Mouse (Mus musculus): Measurements from ENCODE around the gene Rhox2b. TPM values are rescaled to one million over a fixed set of nuclear protein-coding genes. Genes with fewer than 3 reads are reported as not detected.
"Not testable (repeated sequence)": the region's sequence is repeated elsewhere in the genome, so short reads cannot be mapped to it uniquely, and the experiment has no call there.

Rhox2b gene
- not detected for total RNA-seq (2021)
- long read RNA-seq, experiment 1 = 0 reads
- long read RNA-seq, experiment 2 = 0 reads

- DNase-seq = not testable (repeated sequence)
Measured at GRCm38 (mm10) chrX:37411767-37412166, at the start of gene Rhox2b. Rhox2b (plus strand) TSS chrX:37412067.

- not testable (repeated sequence) for DNase-seq
Measured at GRCm38 (mm10) chrX:37379728-37380127, 32.1 kb upstream of the Rhox2b start, which contains the start of gene Rhox3a2. Rhox3a2 (plus strand) TSS chrX:37380028.

GRCm38 (mm10) chrX:37390548-37390947, 21.3 kb upstream of the Rhox2b start, which contains the start of gene Rhox4a2:
Rhox4a2 (plus strand) TSS chrX:37390848.
- DNase-seq = not testable (repeated sequence)

GRCm38 (mm10) chrX:37432194-37432593, 20.3 kb downstream of the Rhox2b start, which contains the start of gene Rhox4b:
Rhox4b (plus strand) TSS chrX:37432494.
- DNase-seq = not testable (repeated sequence)

- not testable (repeated sequence) for DNase-seq
Measured at GRCm38 (mm10) chrX:37453380-37453779, 41.5 kb downstream of the Rhox2b start, which contains the start of gene Rhox2c. Rhox2c (plus strand) TSS chrX:37453680.

GRCm38 (mm10) chrX:37458285-37458684, 46.4 kb downstream of the Rhox2b start, which contains the start of gene Rhox3c:
Rhox3c (plus strand) TSS chrX:37458585.
- not testable (repeated sequence) for DNase-seq

Other genes starting within 250 kb of the Rhox2b start
- gene Akap14, start 243.2 kb upstream of the Rhox2b start, total RNA-seq (2021) = not detected
- gene Ndufa1, start 220.9 kb upstream of the Rhox2b start, total RNA-seq (2021) = 100 to 1,000 TPM; 458 to 480 TPM
- 1 to 10 TPM; 4.2 to 4.8 TPM for gene Rnf113a1, start 220.8 kb upstream of the Rhox2b start, total RNA-seq (2021)
- not detected for gene Gm9, start 201.0 kb upstream of the Rhox2b start, total RNA-seq (2021)
- not detected for gene Rhox1, start 189.8 kb upstream of the Rhox2b start, total RNA-seq (2021)
- gene Rhox2a, start 167.1 kb upstream of the Rhox2b start, total RNA-seq (2021) = not detected
- not detected for gene Rhox3a, start 162.1 kb upstream of the Rhox2b start, total RNA-seq (2021)
- not detected for gene Rhox4a, start 146.7 kb upstream of the Rhox2b start, total RNA-seq (2021)
- not detected for gene Rhox3a2, start 32.0 kb upstream of the Rhox2b start, total RNA-seq (2021)
- not detected for gene Rhox4a2, start 21.2 kb upstream of the Rhox2b start, total RNA-seq (2021)
- gene Rhox4b, start 20.4 kb downstream of the Rhox2b start, total RNA-seq (2021) = not detected
- not detected for gene Rhox2c, start 41.6 kb downstream of the Rhox2b start, total RNA-seq (2021)
- not detected for gene Rhox3c, start 46.5 kb downstream of the Rhox2b start, total RNA-seq (2021)
- gene Rhox4c, start 68.3 kb downstream of the Rhox2b start, total RNA-seq (2021) = not detected
- not detected for gene Rhox2d, start 81.4 kb downstream of the Rhox2b start, total RNA-seq (2021)
- gene Rhox4d, start 102.3 kb downstream of the Rhox2b start, total RNA-seq (2021) = not detected
- not detected for gene Rhox2e, start 118.4 kb downstream of the Rhox2b start, total RNA-seq (2021)
- gene Rhox3e, start 130.0 kb downstream of the Rhox2b start, total RNA-seq (2021) = not detected
- gene Rhox4e, start 145.3 kb downstream of the Rhox2b start, total RNA-seq (2021) = not detected
- gene Rhox2f, start 159.3 kb downstream of the Rhox2b start, total RNA-seq (2021) = not detected
- not detected for gene Rhox3f, start 168.9 kb downstream of the Rhox2b start, total RNA-seq (2021)
- not detected for gene Rhox4f, start 195.6 kb downstream of the Rhox2b start, total RNA-seq (2021)
- gene Rhox3g, start 216.5 kb downstream of the Rhox2b start, total RNA-seq (2021) = not detected
- not detected for gene Rhox2g, start 231.4 kb downstream of the Rhox2b start, total RNA-seq (2021)
- not detected for gene Rhox4g, start 239.3 kb downstream of the Rhox2b start, total RNA-seq (2021)

All from adrenal gland, postnatal 36 days (tissue).